Mouse (Mus musculus): ENCODE measurements around the gene Cbx2.

- no peak for TF ChIP-seq CTCF (IDR thresholded peaks at IDR 0.05 in 2 of 3, conservative IDR thresholded peaks at IDR 0.05 in 1 of 3; ENCODE audit: control insufficient read depth in 1 of 3, insufficient read depth in 1 of 3, low read depth in 2 of 3, low read length in 3 of 3, poor library complexity in 1 of 3, severe bottlenecking in 1 of 3)
- no peak for TF ChIP-seq GABPA (IDR thresholded peaks at IDR 0.05; ENCODE audit: low read depth, low read length)
- no peak for TF ChIP-seq TCF12 (IDR thresholded peaks at IDR 0.05; ENCODE audit: low read depth, low read length)
- no peak for TF ChIP-seq SIN3A (IDR thresholded peaks at IDR 0.05; ENCODE audit: low read length)
- no peak for TF ChIP-seq EP300 (IDR thresholded peaks at IDR 0.05; ENCODE audit: low read depth in 1 of 2, low read length in 2 of 2)
- no peak for TF ChIP-seq USF1 (IDR thresholded peaks at IDR 0.05; ENCODE audit: low read depth, low read length)
- TF ChIP-seq UBTF (IDR thresholded peaks at IDR 0.05; ENCODE audit: borderline replicate concordance, insufficient read depth, low read depth, low read length): no peak
- TF ChIP-seq ZKSCAN1 (IDR thresholded peaks at IDR 0.05; ENCODE audit: low read depth, low read length): no peak
- TF ChIP-seq ZMIZ1 (IDR thresholded peaks at IDR 0.05; ENCODE audit: low read depth, low read length): no peak
- no peak for TF ChIP-seq POLR2A (IDR thresholded peaks at IDR 0.05; ENCODE audit: control insufficient read depth in 1 of 2, insufficient read depth in 1 of 2, low read depth in 1 of 2, low read length in 2 of 2, poor library complexity in 1 of 2)
- TF ChIP-seq ELF1 (IDR thresholded peaks at IDR 0.05; ENCODE audit: low read depth, low read length): no peak
- no peak for TF ChIP-seq RAD21 (IDR thresholded peaks at IDR 0.05; ENCODE audit: low read depth, low read length)
- TF ChIP-seq SMC3 (IDR thresholded peaks at IDR 0.05; ENCODE audit: low read depth, low read length): no peak
Measured at GRCm38 (mm10) chr11:119034635-119035034, 11.9 kb downstream of the Cbx2 start.
